Mouse (Mus musculus): ENCODE results near the gene Sh3rf1.

Gene Sh3rf1

GRCm38 (mm10) chr8:61218439-61218838, 5.2 kb upstream of the Sh3rf1 start:
- in situ Hi-C loops (cut with MboI; ENCODE audit: low sequenced_read_pairs), result no loop called here

- in situ Hi-C loops (cut with MboI; ENCODE audit: low sequenced_read_pairs), result no loop called here
Observed at GRCm38 (mm10) chr8:61223283-61223682, 389 bp upstream of the Sh3rf1 start.

- in situ Hi-C loops (cut with MboI; ENCODE audit: low sequenced_read_pairs), result loop anchor here (25.0 kb wide), 1 partner anchor 263 kb away; the partner anchor contains the start of gene Cbr4
Observed at GRCm38 (mm10) chr8:61224380-61225092, 864 bp downstream of the Sh3rf1 start.

GRCm38 (mm10) chr8:61225581-61226395, 2.1 kb downstream of the Sh3rf1 start:
- in situ Hi-C loops (cut with MboI; ENCODE audit: low sequenced_read_pairs), result loop anchor here (25.0 kb wide), 1 partner anchor 262 kb away; the partner anchor contains the start of gene Cbr4

- in situ Hi-C loops (cut with MboI; ENCODE audit: low sequenced_read_pairs), result loop anchor here (25.0 kb wide), 1 partner anchor 261 kb away; the partner anchor contains the start of gene Cbr4
Observed at GRCm38 (mm10) chr8:61226632-61227031, 3.0 kb downstream of the Sh3rf1 start.

- in situ Hi-C loops (cut with MboI; ENCODE audit: low sequenced_read_pairs), result loop anchor here (25.0 kb wide), 1 partner anchor 259 kb away; the partner anchor contains the start of gene Cbr4
Observed at GRCm38 (mm10) chr8:61228678-61229077, 5.0 kb downstream of the Sh3rf1 start.

GRCm38 (mm10) chr8:61229511-61230195, 6.0 kb downstream of the Sh3rf1 start:
- in situ Hi-C loops (cut with MboI; ENCODE audit: low sequenced_read_pairs), result loop anchor here (25.0 kb wide), 1 partner anchor 258 kb away; the partner anchor contains the start of gene Cbr4

GRCm38 (mm10) chr8:61230881-61231755, 7.4 kb downstream of the Sh3rf1 start:
- in situ Hi-C loops (cut with MboI; ENCODE audit: low sequenced_read_pairs), result loop anchor here (25.0 kb wide), 1 partner anchor 256 kb away; the partner anchor contains the start of gene Cbr4

- in situ Hi-C loops (cut with MboI; ENCODE audit: low sequenced_read_pairs), result loop anchor here (25.0 kb wide), 1 partner anchor 252 kb away; the partner anchor contains the start of gene Cbr4
Observed at GRCm38 (mm10) chr8:61235499-61235898, 11.8 kb downstream of the Sh3rf1 start.

GRCm38 (mm10) chr8:61236506-61237268, 13.0 kb downstream of the Sh3rf1 start:
- in situ Hi-C loops (cut with MboI; ENCODE audit: low sequenced_read_pairs), result loop anchor here (25.0 kb wide), 1 partner anchor 251 kb away; the partner anchor contains the start of gene Cbr4

GRCm38 (mm10) chr8:61239576-61239975, 15.9 kb downstream of the Sh3rf1 start:
- in situ Hi-C loops (cut with MboI; ENCODE audit: low sequenced_read_pairs), result loop anchor here (25.0 kb wide), 1 partner anchor 248 kb away; the partner anchor contains the start of gene Cbr4

GRCm38 (mm10) chr8:61241229-61241628, 17.6 kb downstream of the Sh3rf1 start:
- in situ Hi-C loops (cut with MboI; ENCODE audit: low sequenced_read_pairs), result loop anchor here (25.0 kb wide), 1 partner anchor 246 kb away; the partner anchor contains the start of gene Cbr4

GRCm38 (mm10) chr8:61242896-61243295, 19.2 kb downstream of the Sh3rf1 start:
- in situ Hi-C loops (cut with MboI; ENCODE audit: low sequenced_read_pairs), result loop anchor here (25.0 kb wide), 1 partner anchor 244 kb away; the partner anchor contains the start of gene Cbr4

- in situ Hi-C loops (cut with MboI; ENCODE audit: low sequenced_read_pairs), result loop anchor here (25.0 kb wide), 1 partner anchor 244 kb away; the partner anchor contains the start of gene Cbr4
Observed at GRCm38 (mm10) chr8:61243491-61243890, 19.8 kb downstream of the Sh3rf1 start.

GRCm38 (mm10) chr8:61244157-61244556, 20.5 kb downstream of the Sh3rf1 start:
- in situ Hi-C loops (cut with MboI; ENCODE audit: low sequenced_read_pairs), result loop anchor here (25.0 kb wide), 1 partner anchor 243 kb away; the partner anchor contains the start of gene Cbr4

- in situ Hi-C loops (cut with MboI; ENCODE audit: low sequenced_read_pairs), result loop anchor here (25.0 kb wide), 1 partner anchor 240 kb away; the partner anchor contains the start of gene Cbr4
Observed at GRCm38 (mm10) chr8:61247270-61248025, 23.8 kb downstream of the Sh3rf1 start.

- in situ Hi-C loops (cut with MboI; ENCODE audit: low sequenced_read_pairs), result loop anchor here (25.0 kb wide), 1 partner anchor 238 kb away; the partner anchor contains the start of gene Cbr4
Observed at GRCm38 (mm10) chr8:61249511-61249910, 25.8 kb downstream of the Sh3rf1 start.

GRCm38 (mm10) chr8:61254196-61254595, 30.5 kb downstream of the Sh3rf1 start:
- in situ Hi-C loops (cut with MboI; ENCODE audit: low sequenced_read_pairs), result no loop called here
